Mouse (Mus musculus): ENCODE data around the gene Hnrnpul1. TPM values are rescaled to one million over a fixed set of nuclear protein-coding genes. Genes with fewer than 3 reads are reported as not detected.

Gene Hnrnpul1
- polyA plus RNA-seq, 1 experiment = 543 TPM

DNA sequence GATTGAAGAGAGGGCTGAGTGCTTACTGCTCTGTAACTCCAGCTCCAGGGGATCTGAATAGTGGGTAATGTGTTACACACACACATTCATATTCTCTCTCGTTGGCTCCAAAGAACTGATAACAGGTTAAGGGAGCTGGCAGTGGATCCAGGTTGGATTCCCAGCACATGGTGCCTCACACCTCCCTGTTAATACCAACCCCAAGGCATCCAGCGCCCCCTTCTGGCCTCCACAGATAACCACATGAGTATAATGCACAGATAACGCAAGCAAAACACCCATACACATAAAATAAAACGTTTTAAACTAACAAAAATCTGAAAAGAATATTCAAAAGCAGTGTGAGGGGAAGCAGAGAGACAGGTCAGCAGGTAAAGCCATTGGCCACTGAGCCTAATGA is 82.1 kb downstream of the Hnrnpul1 start:
- TF ChIP-seq GATA1 (IDR thresholded peaks at IDR 0.05; ENCODE audit: low read length) = no peak

DNA sequence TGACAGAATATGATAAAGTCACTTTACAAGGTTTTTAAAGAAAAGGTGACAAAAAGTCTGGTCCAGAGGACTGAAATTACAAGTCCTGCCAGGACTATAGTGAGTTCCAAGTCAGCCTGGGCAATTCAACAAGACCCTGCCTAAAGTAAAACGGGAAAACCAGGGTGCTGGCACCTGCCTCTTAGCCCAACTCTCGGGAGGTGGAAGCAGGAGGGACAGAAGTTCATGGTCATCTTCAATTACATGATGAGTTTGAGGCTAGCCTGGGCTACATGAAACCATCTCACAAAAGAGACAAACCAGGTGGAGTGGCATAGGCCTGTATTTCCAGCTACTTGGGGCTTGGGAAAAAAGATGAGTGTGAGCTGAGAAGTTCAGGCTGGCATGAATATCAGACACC is 82.9 kb downstream of the Hnrnpul1 start:
- TF ChIP-seq GATA1 (IDR thresholded peaks at IDR 0.05; ENCODE audit: low read length) = no peak

Other genes with a start within 250 kb of the Hnrnpul1 start
- not detected in 2 replicates for gene Ceacam2, start 214.9 kb downstream of the Hnrnpul1 start, polyA plus RNA-seq (2012)
- gene Erich4, start 138.9 kb downstream of the Hnrnpul1 start, polyA plus RNA-seq (2012) = not detected in 2 replicates
- gene Dmac2, start 135.3 kb downstream of the Hnrnpul1 start, polyA plus RNA-seq (2012) = 41.9 and 45.5 TPM in 2 replicates
- 0.44 and 0.50 TPM in 2 replicates for gene B3gnt8, start 128.1 kb downstream of the Hnrnpul1 start, polyA plus RNA-seq (2012)
- 70.4 and 81.4 TPM in 2 replicates for gene Bckdha, start 95.8 kb downstream of the Hnrnpul1 start, polyA plus RNA-seq (2012)
- 652 and 689 TPM in 2 replicates for gene Exosc5, start 95.6 kb downstream of the Hnrnpul1 start, polyA plus RNA-seq (2012)
- gene Tmem91, start 79.6 kb downstream of the Hnrnpul1 start, polyA plus RNA-seq (2012) = 2.8 and 3.6 TPM in 2 replicates
- 125 and 142 TPM in 2 replicates for gene B9d2, start 74.0 kb downstream of the Hnrnpul1 start, polyA plus RNA-seq (2012)
- gene Tgfb1, start 67.8 kb downstream of the Hnrnpul1 start, polyA plus RNA-seq (2012) = 1,641 and 2,011 TPM in 2 replicates
- 109 and 114 TPM in 2 replicates for gene Ccdc97, start 35.7 kb downstream of the Hnrnpul1 start, polyA plus RNA-seq (2012)
- gene Axl, start 33.9 kb upstream of the Hnrnpul1 start, polyA plus RNA-seq (2012) = 0.03 TPM in 1 of 2 replicates, not detected in the other
- gene Cyp2s1, start 62.2 kb upstream of the Hnrnpul1 start, polyA plus RNA-seq (2012) = not detected in 2 replicates
- not detected in 2 replicates for gene Cyp2b10, start 142.9 kb upstream of the Hnrnpul1 start, polyA plus RNA-seq (2012)

All from G1E-ER4 (cell line).